Mouse (Mus musculus): ENCODE results near the gene Ankrd63.

- no peak for TF ChIP-seq GATA1 (IDR thresholded peaks at IDR 0.05; ENCODE audit: borderline replicate concordance, low read length)
- no peak for TF ChIP-seq FLI1 (IDR thresholded peaks at IDR 0.05; ENCODE audit: low read length)
Observed at GRCm38 (mm10) chr2:118701161-118701560, 2.6 kb downstream of the Ankrd63 start.
